Mouse (Mus musculus): ENCODE results near the gene Golm1. TPM values are rescaled to one million over a fixed set of nuclear protein-coding genes. Genes with fewer than 3 reads are reported as not detected.

Golm1 gene
- polyA plus RNA-seq, 2 experiments = 27.8 to 43.2 TPM

GRCm38 (mm10) chr13:59637800-59638199, 37.8 kb downstream of the Golm1 start:
- Histone ChIP-seq H3K36me3 (ENCODE audit: control insufficient read depth, insufficient read depth, low read length) (peaks cover 50% of the 10 kb centered on the region), H3K27ac (replicated peaks; ENCODE audit: low read depth, low read length) (no peak overlapping the region), H3K4me3 (replicated peaks; ENCODE audit: low read length) (no peak overlapping the region), H3K9me3 (ENCODE audit: control insufficient read depth, low read length) (no peaks in the 10 kb centered on the region), H3K4me2 (replicated peaks; ENCODE audit: low read depth, low read length, severe bottlenecking) (no peak overlapping the region), H3K4me1 (ENCODE audit: control insufficient read depth, insufficient read depth, low read length) (no peaks in the 10 kb centered on the region), H3K9ac (ENCODE audit: low read depth, low read length, severe bottlenecking) (no peak overlapping the region), H3K27me3 (ENCODE audit: control insufficient read depth, insufficient read depth, low read length) (no peaks in the 10 kb centered on the region)
- DNase-seq (ENCODE audit: low spot score) (no peak), ATAC-seq (ENCODE audit: low FRiP score, low read depth) (no peak)
- no peak for TF ChIP-seq POLR2A (IDR thresholded peaks at IDR 0.05; ENCODE audit: borderline replicate concordance, extremely low read depth, insufficient read depth, insufficient read length)
- 90% methylated on average over 7 of the region's 7 CpGs for WGBS

- Histone ChIP-seq H3K4me1 (ENCODE audit: control insufficient read depth, insufficient read depth, low read length) (no peaks in the 10 kb centered on the region), H3K4me2 (replicated peaks; ENCODE audit: low read depth, low read length, severe bottlenecking) (no peak overlapping the region), H3K27me3 (ENCODE audit: control insufficient read depth, insufficient read depth, low read length) (no peaks in the 10 kb centered on the region), H3K27ac (replicated peaks; ENCODE audit: low read depth, low read length) (no peak overlapping the region), H3K9me3 (ENCODE audit: control insufficient read depth, low read length) (no peaks in the 10 kb centered on the region), H3K9ac (ENCODE audit: low read depth, low read length, severe bottlenecking) (no peak overlapping the region), H3K36me3 (ENCODE audit: control insufficient read depth, insufficient read depth, low read length) (peaks cover 82% of the 10 kb centered on the region), H3K4me3 (replicated peaks; ENCODE audit: low read length) (no peak overlapping the region)
- TF ChIP-seq POLR2A (IDR thresholded peaks at IDR 0.05; ENCODE audit: borderline replicate concordance, extremely low read depth, insufficient read depth, insufficient read length) = no peak
- DNase-seq (ENCODE audit: low spot score) (no peak), ATAC-seq (ENCODE audit: low FRiP score, low read depth) (no peak)
- 70% methylated on average over 5 of the region's 5 CpGs for WGBS
Measured at GRCm38 (mm10) chr13:59634637-59635036, 41.0 kb downstream of the Golm1 start.

- DNase-seq (ENCODE audit: low spot score) (no peak), ATAC-seq (ENCODE audit: low FRiP score, low read depth) (no peak)
- Histone ChIP-seq H3K9ac (ENCODE audit: low read depth, low read length, severe bottlenecking) (no peak overlapping the region), H3K4me1 (ENCODE audit: control insufficient read depth, insufficient read depth, low read length) (no peaks in the 10 kb centered on the region), H3K27me3 (ENCODE audit: control insufficient read depth, insufficient read depth, low read length) (no peaks in the 10 kb centered on the region), H3K4me3 (replicated peaks; ENCODE audit: low read length) (no peak overlapping the region), H3K27ac (replicated peaks; ENCODE audit: low read depth, low read length) (no peak overlapping the region), H3K36me3 (ENCODE audit: control insufficient read depth, insufficient read depth, low read length) (peaks cover 88% of the 10 kb centered on the region), H3K4me2 (replicated peaks; ENCODE audit: low read depth, low read length, severe bottlenecking) (no peak overlapping the region), H3K9me3 (ENCODE audit: control insufficient read depth, low read length) (no peaks in the 10 kb centered on the region)
- 88% methylated on average over 7 of the region's 7 CpGs for WGBS
- TF ChIP-seq POLR2A (IDR thresholded peaks at IDR 0.05; ENCODE audit: borderline replicate concordance, extremely low read depth, insufficient read depth, insufficient read length) = no peak
Measured at GRCm38 (mm10) chr13:59626739-59627138, 48.9 kb downstream of the Golm1 start.

GRCm38 (mm10) chr13:59624903-59625302, 50.7 kb downstream of the Golm1 start:
- ATAC-seq (ENCODE audit: low FRiP score, low read depth) (no peak), DNase-seq (ENCODE audit: low spot score) (peak; percentile 14)
- no peaks in the 10 kb centered on the region for H3K9me3 ChIP-seq (ENCODE audit: control insufficient read depth, low read length)
- no peak overlapping the region for H3K4me2 ChIP-seq (replicated peaks; ENCODE audit: low read depth, low read length, severe bottlenecking)
- H3K9ac ChIP-seq (ENCODE audit: low read depth, low read length, severe bottlenecking) = no peak overlapping the region
- H3K27ac ChIP-seq (replicated peaks; ENCODE audit: low read depth, low read length) = no peak overlapping the region
- H3K4me1 ChIP-seq (ENCODE audit: control insufficient read depth, insufficient read depth, low read length) = no peaks in the 10 kb centered on the region
- no peak overlapping the region for H3K4me3 ChIP-seq (replicated peaks; ENCODE audit: low read length)
- peaks cover 84% of the 10 kb centered on the region for H3K36me3 ChIP-seq (ENCODE audit: control insufficient read depth, insufficient read depth, low read length)
- TF ChIP-seq POLR2A (IDR thresholded peaks at IDR 0.05; ENCODE audit: borderline replicate concordance, extremely low read depth, insufficient read depth, insufficient read length) = no peak
- H3K27me3 ChIP-seq (ENCODE audit: control insufficient read depth, insufficient read depth, low read length) = no peaks in the 10 kb centered on the region
- 73% methylated on average over 5 of the region's 5 CpGs for WGBS

GRCm38 (mm10) chr13:59624389-59624788, 51.2 kb downstream of the Golm1 start:
- DNase-seq (ENCODE audit: low spot score) (no peak), ATAC-seq (ENCODE audit: low FRiP score, low read depth) (no peak)
- Histone ChIP-seq H3K4me3 (replicated peaks; ENCODE audit: low read length) (no peak overlapping the region), H3K4me2 (replicated peaks; ENCODE audit: low read depth, low read length, severe bottlenecking) (no peak overlapping the region), H3K4me1 (ENCODE audit: control insufficient read depth, insufficient read depth, low read length) (no peaks in the 10 kb centered on the region), H3K27me3 (ENCODE audit: control insufficient read depth, insufficient read depth, low read length) (no peaks in the 10 kb centered on the region), H3K27ac (replicated peaks; ENCODE audit: low read depth, low read length) (no peak overlapping the region), H3K36me3 (ENCODE audit: control insufficient read depth, insufficient read depth, low read length) (peaks cover 81% of the 10 kb centered on the region), H3K9ac (ENCODE audit: low read depth, low read length, severe bottlenecking) (no peak overlapping the region), H3K9me3 (ENCODE audit: control insufficient read depth, low read length) (no peaks in the 10 kb centered on the region)
- 77% methylated on average over 3 of the region's 3 CpGs for WGBS
- TF ChIP-seq POLR2A (IDR thresholded peaks at IDR 0.05; ENCODE audit: borderline replicate concordance, extremely low read depth, insufficient read depth, insufficient read length) = no peak

All from limb, embryonic 14.5 days (tissue).